Mouse (Mus musculus) liver, embryonic 12.5 days (tissue): ENCODE measurements around the gene Sfn. TPM values are rescaled to one million over a fixed set of nuclear protein-coding genes. Genes with fewer than 3 reads are reported as not detected.

Experiments used
- ATAC-seq: fragments of 200-750 bp; cut with Nextera tagmentation; 2 replicates; pipeline ENCODE4 v1.8.0; 2017; ENCODE audit warnings: moderate number of reproducible peaks, mild to moderate bottlenecking, moderate library complexity
- H3K27ac ChIP-seq: fragments of 300-500 bp; sonication (generic); 2 replicates; pipeline ENCODE4 v1.5.1; 2016; ENCODE audit warnings: mild to moderate bottlenecking
- H3K27me3 ChIP-seq: fragments of 300-500 bp; sonication (generic); replicated peaks from 2 replicates; pipeline ENCODE4 v1.6.1; 2016; ENCODE audit warnings: mild to moderate bottlenecking, moderate library complexity
- H3K36me3 ChIP-seq: fragments of 300-500 bp; sonication (generic); 2 replicates; pipeline ENCODE4 v1.6.1; 2016; ENCODE audit warnings: mild to moderate bottlenecking, moderate library complexity
- H3K4me1 ChIP-seq: fragments of 300-500 bp; sonication (generic); 2 replicates; pipeline ENCODE4 v1.6.1; 2016
- H3K4me2 ChIP-seq: fragments of 300-500 bp; sonication (generic); 2 replicates; pipeline ENCODE4 v1.6.1; 2016; ENCODE audit warnings: mild to moderate bottlenecking, moderate library complexity
- H3K4me3 ChIP-seq: fragments of 300-500 bp; sonication (generic); 2 replicates; pipeline ENCODE4 v1.5.1; 2016; ENCODE audit warnings: mild to moderate bottlenecking, moderate library complexity
- H3K9ac ChIP-seq: fragments of 300-500 bp; sonication (generic); 2 replicates; pipeline ENCODE4 v1.6.1; 2016; ENCODE audit warnings: mild to moderate bottlenecking, moderate library complexity
- H3K9me3 ChIP-seq: fragments of 300-500 bp; sonication (generic); replicated peaks from 2 replicates; pipeline ENCODE4 v1.6.1; 2016; ENCODE audit warnings: mild to moderate bottlenecking, moderate library complexity
- WGBS: fragments of 180-500 bp; shearing (Covaris S2); methylation state at CpG from one replicate; pipeline ENCODE4 v1.1.7; 2016; ENCODE audit not compliant: insufficient replicate concordance; 5-methylcytosine and 5-hydroxymethylcytosine counted together
- microRNA-seq: library from miRNA; unstranded; fragments of <30 nt; microRNA quantifications from one replicate; pipeline ENCODE4, GENCODE M21; 2017
- polyA plus RNA-seq: library from polyadenylated mRNA; unstranded; fragments of >200 nt; fragmentation: Nextera tagmentation; extraction: Ambion mirVana; gene quantifications from 2 replicates; pipeline ENCODE4 v1.2.1, GENCODE M21; 2016

Sfn gene
- polyA plus RNA-seq, 1 experiment from 2014 or later, result 0.21 TPM

DNA sequence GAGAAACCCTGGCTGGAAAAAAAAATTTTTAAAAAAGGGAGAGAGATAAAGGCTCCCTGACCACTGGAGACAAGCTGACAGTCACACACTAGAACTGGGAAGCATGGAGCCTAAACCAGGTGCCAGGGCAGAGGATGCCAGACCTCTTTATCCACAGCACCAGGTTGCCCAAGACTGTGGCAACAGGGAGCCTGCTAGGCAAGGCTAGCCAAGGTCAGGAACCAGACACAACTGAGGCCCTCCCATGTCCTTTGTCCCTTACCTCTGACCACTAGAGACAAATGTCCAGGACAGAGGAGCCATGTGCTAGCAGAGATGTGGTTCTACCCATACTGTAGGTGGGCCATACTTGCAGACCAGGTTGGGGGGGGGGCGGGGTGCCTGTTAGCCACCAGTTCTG, 49.9 kb downstream of the Sfn start:
- 0 out of 2 replicates have a peak, but pooled peaks cover 13% of the 10 kb centered on the region for H3K27me3 ChIP-seq
- no peak overlapping the region for H3K27ac ChIP-seq
- H3K4me3 ChIP-seq, result no peak overlapping the region
- WGBS, result 79% methylated on average over 1 of the region's 1 CpGs
- no peak overlapping the region for H3K4me2 ChIP-seq
- H3K4me1 ChIP-seq, result peaks cover 25% of the 10 kb centered on the region
- no peaks in the 10 kb centered on the region for H3K9me3 ChIP-seq
- ATAC-seq, result no peak
- no peak overlapping the region for H3K9ac ChIP-seq
- H3K36me3 ChIP-seq, result no peaks in the 10 kb centered on the region

Small RNA genes within 50 kb of the gene (microRNA-seq; reads per million reads assigned to microRNA genes)
- not detected for gene Gm23158

Other genes with a start within 250 kb of the Sfn start
- 10.0 and 11.2 TPM in 2 replicates for gene Wdtc1, start 248.7 kb downstream of the Sfn start, polyA plus RNA-seq
- gene Slc9a1, start 232.5 kb downstream of the Sfn start, polyA plus RNA-seq, result 4.2 and 4.9 TPM in 2 replicates
- 0.06 TPM in 1 of 2 replicates, not detected in the other for gene Tent5b, start 122.0 kb downstream of the Sfn start, polyA plus RNA-seq
- 0.14 and 0.27 TPM in 2 replicates for gene Trnp1, start 103.6 kb downstream of the Sfn start, polyA plus RNA-seq
- 0.26 and 0.44 TPM in 2 replicates for gene Kdf1, start 83.2 kb downstream of the Sfn start, polyA plus RNA-seq
- gene Nudc, start 56.2 kb downstream of the Sfn start, polyA plus RNA-seq, result 285 and 299 TPM in 2 replicates
- 0.56 and 0.77 TPM in 2 replicates for gene Nr0b2, start 48.8 kb downstream of the Sfn start, polyA plus RNA-seq
- gene Gpatch3, start 27.4 kb downstream of the Sfn start, polyA plus RNA-seq, result 7.8 and 8.9 TPM in 2 replicates
- gene Gpn2, start 17.8 kb downstream of the Sfn start, polyA plus RNA-seq, result 15.2 and 16.2 TPM in 2 replicates
- gene Zdhhc18, start 48.0 kb upstream of the Sfn start, polyA plus RNA-seq, result 4.6 and 5.5 TPM in 2 replicates
- 7.0 and 10.0 TPM in 2 replicates for gene Pigv, start 70.5 kb upstream of the Sfn start, polyA plus RNA-seq
- 14.7 TPM in 2 replicates for gene Arid1a, start 154.6 kb upstream of the Sfn start, polyA plus RNA-seq